Mouse (Mus musculus): ENCODE data around the gene Drosha. TPM values are rescaled to one million over a fixed set of nuclear protein-coding genes. Genes with fewer than 3 reads are reported as not detected.
"Not testable (repeated sequence)": the region's sequence is repeated elsewhere in the genome, so short reads cannot be mapped to it uniquely, and the experiment has no call there.

Drosha gene
- total RNA-seq (2017), result 5.7 to 15.3 TPM (median 9.9 TPM) in 3 replicates

GRCm38 (mm10) chr15:12824197-12824952 is at the start of gene Drosha, which contains the start of gene 6030458C11Rik:
Drosha (plus strand) TSS chr15:12824815.
6030458C11Rik (minus strand) TSS chr15:12824649.
- peak; percentile 100 for ATAC-seq (replicated peaks; ENCODE audit: insufficient number of reproducible peaks, low FRiP score, low TSS enrichment, poor library complexity, severe bottlenecking)

GRCm38 (mm10) chr15:12781296-12781695 is 43.3 kb upstream of the Drosha start:
- ATAC-seq (replicated peaks; ENCODE audit: insufficient number of reproducible peaks, low FRiP score, low TSS enrichment, poor library complexity, severe bottlenecking), result no peak

DNA sequence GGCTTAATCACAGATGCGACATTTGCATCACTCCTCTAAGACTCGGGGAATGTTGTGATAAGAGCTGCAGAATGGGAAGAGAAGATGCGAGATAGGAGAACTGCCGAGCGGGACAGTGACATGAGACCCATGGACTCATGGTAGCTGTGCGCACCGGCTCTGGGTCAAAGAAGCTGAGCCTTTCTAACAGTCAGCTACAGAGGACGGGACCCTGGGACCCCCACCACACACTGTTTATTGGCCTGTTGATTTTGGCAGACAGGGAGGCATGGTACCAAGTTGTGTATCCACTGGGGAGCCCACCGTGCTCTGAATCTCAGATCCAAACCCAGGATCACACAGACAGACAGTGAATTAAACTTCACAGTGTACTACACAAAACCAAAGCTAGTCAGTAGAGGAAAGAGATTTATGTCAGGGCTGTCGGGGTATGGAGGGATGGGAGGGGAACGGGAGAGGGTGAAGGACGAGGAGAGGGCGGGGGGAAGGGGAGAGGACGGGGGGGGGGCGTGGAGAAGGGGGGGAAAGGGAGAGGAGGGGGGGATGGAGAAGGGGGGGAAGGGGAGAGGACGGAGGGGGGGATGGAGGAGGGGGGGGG is 42.8 kb upstream of the Drosha start:
- ATAC-seq (replicated peaks; ENCODE audit: insufficient number of reproducible peaks, low FRiP score, low TSS enrichment, poor library complexity, severe bottlenecking), result no peak

DNA sequence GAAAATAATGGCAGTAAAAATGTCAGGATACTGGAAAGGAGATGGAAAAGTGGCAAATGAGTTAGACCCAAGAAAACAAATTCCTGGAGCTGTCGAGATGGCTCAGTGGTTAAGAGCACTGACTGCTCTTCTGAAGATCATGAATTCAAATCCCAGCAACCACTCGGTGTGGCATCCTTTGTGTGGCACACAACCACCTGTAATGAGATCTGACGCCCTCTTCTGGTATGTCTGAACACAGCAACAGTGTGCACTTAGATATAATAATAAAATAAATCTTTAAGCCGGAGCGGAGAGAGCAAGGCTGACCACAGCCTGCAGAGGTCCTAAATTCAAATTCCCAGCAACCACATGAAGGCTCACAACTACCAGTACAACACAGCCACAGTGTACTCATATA is 36.1 kb upstream of the Drosha start:
- no peak for ATAC-seq (replicated peaks; ENCODE audit: insufficient number of reproducible peaks, low FRiP score, low TSS enrichment, poor library complexity, severe bottlenecking)

GRCm38 (mm10) chr15:12789406-12789867 is 35.2 kb upstream of the Drosha start:
- no peak for ATAC-seq (replicated peaks; ENCODE audit: insufficient number of reproducible peaks, low FRiP score, low TSS enrichment, poor library complexity, severe bottlenecking)

DNA sequence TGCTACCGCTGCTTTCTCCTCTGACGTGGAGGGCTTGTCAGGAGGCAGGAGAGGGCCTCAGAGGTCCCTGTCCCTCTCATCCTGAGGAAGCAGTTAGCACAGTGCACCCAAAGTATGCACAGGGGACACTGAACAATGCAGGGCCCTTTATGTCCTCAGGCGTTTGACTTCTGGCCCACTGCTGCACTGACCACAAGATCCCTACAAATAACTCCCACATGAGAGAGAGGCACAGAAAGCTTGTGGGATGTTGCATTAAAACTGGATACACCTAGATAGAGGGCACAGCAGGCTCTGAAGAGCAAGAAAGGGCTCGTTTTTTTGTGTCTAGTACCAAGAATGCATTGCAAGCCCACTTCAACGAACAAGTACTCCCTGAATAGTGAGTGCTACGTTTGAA is 30.3 kb upstream of the Drosha start:
- no peak for ATAC-seq (replicated peaks; ENCODE audit: insufficient number of reproducible peaks, low FRiP score, low TSS enrichment, poor library complexity, severe bottlenecking)

GRCm38 (mm10) chr15:12795457-12795894 is 29.1 kb upstream of the Drosha start:
- peak; percentile 84 for ATAC-seq (replicated peaks; ENCODE audit: insufficient number of reproducible peaks, low FRiP score, low TSS enrichment, poor library complexity, severe bottlenecking)

DNA sequence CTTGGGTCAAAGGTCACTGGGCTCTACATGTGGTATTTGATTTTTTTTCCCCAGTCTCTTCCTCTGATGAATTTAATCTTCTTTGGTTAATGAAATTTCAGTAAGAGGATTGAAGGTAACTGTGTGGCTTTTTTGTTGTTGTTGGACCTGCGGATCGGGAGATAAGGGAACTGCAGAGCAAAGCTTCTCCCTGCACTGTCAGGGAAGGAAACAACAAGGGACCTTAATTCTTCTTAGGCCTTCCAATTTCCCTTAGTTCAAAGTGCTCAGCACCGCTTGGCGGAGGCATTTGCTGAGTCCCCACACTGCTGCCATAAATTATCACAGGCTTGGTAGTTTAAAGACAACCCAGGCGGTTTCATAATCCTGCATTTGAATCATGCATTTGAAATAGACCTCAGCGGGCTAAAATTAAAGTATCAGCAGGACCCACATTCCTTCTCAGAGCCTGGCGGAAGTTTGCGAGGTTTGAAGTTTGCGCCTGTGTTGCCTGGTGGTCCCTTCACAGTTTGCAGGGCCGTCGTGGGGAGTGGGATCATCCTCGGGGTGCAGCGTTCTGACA is 28.6 kb upstream of the Drosha start:
- no peak for ATAC-seq (replicated peaks; ENCODE audit: insufficient number of reproducible peaks, low FRiP score, low TSS enrichment, poor library complexity, severe bottlenecking)

GRCm38 (mm10) chr15:12798043-12798442 is 26.6 kb upstream of the Drosha start:
- ATAC-seq (replicated peaks; ENCODE audit: insufficient number of reproducible peaks, low FRiP score, low TSS enrichment, poor library complexity, severe bottlenecking), result no peak

GRCm38 (mm10) chr15:12800405-12801141 is 24.0 kb upstream of the Drosha start:
- no peak for ATAC-seq (replicated peaks; ENCODE audit: insufficient number of reproducible peaks, low FRiP score, low TSS enrichment, poor library complexity, severe bottlenecking)

- ATAC-seq (replicated peaks; ENCODE audit: insufficient number of reproducible peaks, low FRiP score, low TSS enrichment, poor library complexity, severe bottlenecking), result not testable (repeated sequence)
Observed at GRCm38 (mm10) chr15:12801142-12801506, 23.5 kb upstream of the Drosha start.

DNA sequence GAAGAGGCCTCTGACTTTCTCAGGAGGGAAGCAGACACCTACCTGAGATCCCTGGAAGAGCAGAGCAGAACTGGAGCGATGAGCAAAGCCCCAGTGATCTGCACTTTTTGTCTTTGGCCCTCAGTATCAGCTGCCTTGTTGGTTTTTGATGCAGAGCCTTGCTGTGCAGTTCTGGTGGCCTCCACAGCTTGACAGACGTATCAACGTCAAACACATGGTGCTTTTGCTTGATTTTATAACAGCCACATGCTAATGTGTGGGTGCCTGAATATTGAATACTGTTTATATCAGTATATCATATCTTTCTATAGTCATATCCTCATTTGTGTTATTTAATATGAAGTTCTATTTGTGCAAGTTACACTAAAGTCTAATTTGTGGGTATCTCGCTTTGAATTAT is 19.5 kb upstream of the Drosha start:
- ATAC-seq (replicated peaks; ENCODE audit: insufficient number of reproducible peaks, low FRiP score, low TSS enrichment, poor library complexity, severe bottlenecking), result no peak

GRCm38 (mm10) chr15:12807088-12807487 is 17.5 kb upstream of the Drosha start:
- no peak for ATAC-seq (replicated peaks; ENCODE audit: insufficient number of reproducible peaks, low FRiP score, low TSS enrichment, poor library complexity, severe bottlenecking)

GRCm38 (mm10) chr15:12809305-12809704 is 15.3 kb upstream of the Drosha start:
- no peak for ATAC-seq (replicated peaks; ENCODE audit: insufficient number of reproducible peaks, low FRiP score, low TSS enrichment, poor library complexity, severe bottlenecking)

DNA sequence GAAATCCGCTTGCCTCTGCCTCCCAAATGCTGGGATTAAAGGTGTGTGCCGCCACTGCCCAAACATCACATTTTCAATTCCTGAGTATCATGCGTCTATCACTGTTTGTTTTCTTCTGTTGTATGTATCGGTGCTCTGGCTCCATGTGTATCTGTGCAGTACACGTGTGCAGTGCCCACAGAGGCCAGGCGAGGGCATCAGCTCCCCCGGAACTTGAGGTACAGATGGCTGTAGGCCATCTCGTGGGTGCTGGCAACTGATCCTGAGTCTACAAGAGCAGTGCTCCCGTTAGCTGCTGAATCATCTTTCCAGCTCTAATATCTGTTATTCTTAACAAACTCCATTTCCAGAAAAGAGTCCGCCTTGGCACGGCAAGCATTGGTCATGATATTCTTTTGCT is 12.0 kb upstream of the Drosha start:
- ATAC-seq (replicated peaks; ENCODE audit: insufficient number of reproducible peaks, low FRiP score, low TSS enrichment, poor library complexity, severe bottlenecking), result no peak

GRCm38 (mm10) chr15:12817592-12817991 is 7.0 kb upstream of the Drosha start:
- ATAC-seq (replicated peaks; ENCODE audit: insufficient number of reproducible peaks, low FRiP score, low TSS enrichment, poor library complexity, severe bottlenecking), result no peak

DNA sequence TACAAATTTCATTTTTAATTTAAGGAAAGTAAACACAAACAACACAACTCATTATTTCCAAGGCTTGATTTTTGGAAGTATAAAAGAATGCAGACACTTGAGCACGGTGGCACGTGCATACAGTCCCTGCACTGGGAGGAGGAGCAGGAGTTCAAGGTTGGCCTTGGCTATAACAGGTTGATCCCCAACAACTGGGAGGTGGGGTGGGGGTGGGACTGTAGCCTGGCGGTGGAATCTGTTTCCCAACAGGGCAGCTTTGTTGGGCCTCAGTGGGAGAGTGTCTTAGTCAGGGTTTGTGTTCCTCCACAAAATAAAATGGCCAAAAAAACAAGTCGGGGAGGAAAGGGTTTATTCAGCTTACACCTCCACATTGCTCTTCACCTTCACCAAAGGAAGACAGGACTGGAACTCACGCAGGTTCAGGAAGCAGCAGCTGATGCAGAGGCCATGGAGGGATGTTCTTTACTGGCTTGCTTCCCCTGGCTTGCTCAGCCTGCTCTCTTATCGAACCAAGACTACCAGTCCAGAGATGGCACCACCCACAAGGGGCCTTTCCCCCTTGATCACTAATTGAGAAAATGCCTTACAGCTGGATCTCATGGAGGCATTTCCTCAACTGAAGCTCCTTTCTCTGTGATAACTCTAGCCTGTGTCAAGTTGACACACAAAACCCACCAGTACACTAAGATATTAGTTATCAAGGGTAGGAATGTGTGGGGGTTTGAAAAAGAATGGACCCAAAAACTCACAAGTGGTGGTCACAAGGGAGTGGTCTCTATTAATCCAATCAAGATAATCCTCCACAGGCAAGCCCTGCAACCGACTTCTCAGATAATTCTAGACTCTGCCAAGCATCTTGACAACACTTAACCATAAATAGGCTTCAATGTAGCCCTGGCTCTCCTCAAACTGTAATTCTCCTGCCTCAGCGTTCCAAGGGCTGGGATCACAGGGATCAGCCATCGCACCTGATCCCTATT is 1.9 kb upstream of the Drosha start:
- ATAC-seq (replicated peaks; ENCODE audit: insufficient number of reproducible peaks, low FRiP score, low TSS enrichment, poor library complexity, severe bottlenecking), result no peak

GRCm38 (mm10) chr15:12823455-12824119 is 1.0 kb upstream of the Drosha start:
- no peak for ATAC-seq (replicated peaks; ENCODE audit: insufficient number of reproducible peaks, low FRiP score, low TSS enrichment, poor library complexity, severe bottlenecking)
